Mouse (Mus musculus): ENCODE results near the gene Spink8. TPM values are rescaled to one million over a fixed set of nuclear protein-coding genes. Genes with fewer than 3 reads are reported as not detected.
A peak's percentile ranks its signal among the peaks of the same experiment; 100 is the strongest.

Gene Spink8
- polyA plus RNA-seq, 2 experiments = 0.09 to 1.3 TPM

DNA sequence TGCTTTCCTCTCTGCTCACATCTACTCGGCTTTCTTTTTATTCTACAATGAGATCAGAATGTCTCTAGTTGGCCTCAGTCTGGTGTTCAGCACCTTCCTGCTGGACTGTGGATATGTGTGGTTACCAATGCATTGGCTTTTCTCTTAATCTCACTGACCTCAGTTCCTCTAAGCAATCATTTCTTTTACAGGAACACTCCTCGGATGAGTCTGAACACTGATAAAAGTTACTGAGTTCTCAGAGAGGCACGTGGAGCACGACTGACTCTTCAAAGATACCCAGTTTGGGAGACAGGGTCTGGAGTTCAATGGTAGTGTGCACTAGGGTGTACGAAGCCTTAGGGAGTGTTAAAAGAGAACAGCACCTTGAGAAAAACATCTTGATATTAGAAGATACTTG lies 14.1 kb downstream of the Spink8 start:
- no peak for DNase-seq (ENCODE audit: low spot score)
- Histone ChIP-seq H3K9ac (ENCODE audit: low read depth, low read length, severe bottlenecking) (no peak overlapping the region), H3K4me3 (replicated peaks; ENCODE audit: low read length) (no peak overlapping the region), H3K9me3 (ENCODE audit: control insufficient read depth, low read length) (no peaks in the 10 kb centered on the region), H3K36me3 (ENCODE audit: control insufficient read depth, insufficient read depth, low read length) (peaks cover 5% of the 10 kb centered on the region; the same call in 1 of the 2 replicates), H3K4me1 (ENCODE audit: control insufficient read depth, insufficient read depth, low read length) (no peaks in the 10 kb centered on the region), H3K4me2 (replicated peaks; ENCODE audit: low read depth, low read length, severe bottlenecking) (no peak overlapping the region), H3K27me3 (ENCODE audit: control insufficient read depth, insufficient read depth, low read length) (no peaks in the 10 kb centered on the region), H3K27ac (replicated peaks; ENCODE audit: low read depth, low read length) (no peak overlapping the region)
- ATAC-seq (ENCODE audit: low FRiP score, low read depth) = no peak
- WGBS = 73% methylated on average over 5 of the region's 5 CpGs
- TF ChIP-seq POLR2A (IDR thresholded peaks at IDR 0.05; ENCODE audit: borderline replicate concordance, extremely low read depth, insufficient read depth, insufficient read length) = no peak

- Histone ChIP-seq H3K4me3 (replicated peaks; ENCODE audit: low read length) (peak within 1 kb of the TSS; percentile 64), H3K27me3 (ENCODE audit: control insufficient read depth, insufficient read depth, low read length) (no peaks in the 10 kb centered on the region), H3K27ac (replicated peaks; ENCODE audit: low read depth, low read length) (peak within 1 kb of the TSS; percentile 68), H3K9me3 (ENCODE audit: control insufficient read depth, low read length) (no peaks in the 10 kb centered on the region), H3K36me3 (ENCODE audit: control insufficient read depth, insufficient read depth, low read length) (peaks cover 9% of the 10 kb centered on the region; the same call in 1 of the 2 replicates), H3K4me2 (replicated peaks; ENCODE audit: low read depth, low read length, severe bottlenecking) (peak within 1 kb of the TSS; percentile 90), H3K4me1 (ENCODE audit: control insufficient read depth, insufficient read depth, low read length) (0 out of 2 replicates have a peak, but pooled peaks cover 2% of the 10 kb centered on the region), H3K9ac (ENCODE audit: low read depth, low read length, severe bottlenecking) (peak within 1 kb of the TSS; percentile 70)
- DNase-seq (ENCODE audit: low spot score) = peak; percentile 90
- WGBS = under 1% methylated on average over 32 of the region's 32 CpGs
- peak; percentile 53; the same call in 1 of the 2 replicates for TF ChIP-seq POLR2A (IDR thresholded peaks at IDR 0.05; ENCODE audit: borderline replicate concordance, extremely low read depth, insufficient read depth, insufficient read length)
- ATAC-seq (ENCODE audit: low FRiP score, low read depth) = peak; percentile 96
These were observed 20.5 kb downstream of the Spink8 start, which contains the start of gene Nme6 for GRCm38 (mm10) chr9:109832391-109833087. TSS of gene Nme6 (plus strand) at chr9:109832749.

DNA sequence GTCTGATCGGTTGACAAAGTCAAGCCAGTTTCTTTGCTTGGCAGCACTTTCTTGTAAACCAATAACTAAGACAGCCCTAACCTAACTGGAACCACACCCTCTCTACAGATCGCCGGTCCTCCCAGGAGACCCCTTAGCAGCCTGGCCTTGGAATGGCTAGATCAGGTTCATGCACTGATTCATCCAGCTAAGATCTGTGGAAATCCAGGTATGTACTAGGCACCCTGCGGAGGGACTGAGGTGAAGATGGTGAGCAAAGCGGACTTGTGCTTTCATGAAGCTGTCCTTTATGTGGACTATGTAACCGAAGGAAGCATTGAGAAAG lies 21.0 kb downstream of the Spink8 start:
- H3K27ac ChIP-seq (replicated peaks; ENCODE audit: low read depth, low read length) = peak overlapping the region; percentile 68
- H3K36me3 ChIP-seq (ENCODE audit: control insufficient read depth, insufficient read depth, low read length) = peaks cover 13% of the 10 kb centered on the region; the same call in 1 of the 2 replicates
- ATAC-seq (ENCODE audit: low FRiP score, low read depth) = no peak; the same call in 1 of the 2 replicates

GRCm38 (mm10) chr9:109849312-109849758 lies 37.3 kb downstream of the Spink8 start, which contains the start of gene Camp:
TSS of gene Camp (minus strand) at chr9:109849617.
- no peak within 1 kb of the TSS for H3K9ac ChIP-seq (ENCODE audit: low read depth, low read length, severe bottlenecking)
- 72% methylated on average over 6 of the region's 6 CpGs for WGBS
- H3K36me3 ChIP-seq (ENCODE audit: control insufficient read depth, insufficient read depth, low read length) = peaks cover 6% of the 10 kb centered on the region
- H3K9me3 ChIP-seq (ENCODE audit: control insufficient read depth, low read length) = no peaks in the 10 kb centered on the region
- DNase-seq (ENCODE audit: low spot score) = peak; percentile 48
- H3K4me3 ChIP-seq (replicated peaks; ENCODE audit: low read length) = no peak within 1 kb of the TSS
- no peak within 1 kb of the TSS for H3K4me2 ChIP-seq (replicated peaks; ENCODE audit: low read depth, low read length, severe bottlenecking)
- no peak within 1 kb of the TSS for H3K27ac ChIP-seq (replicated peaks; ENCODE audit: low read depth, low read length)
- H3K27me3 ChIP-seq (ENCODE audit: control insufficient read depth, insufficient read depth, low read length) = no peaks in the 10 kb centered on the region
- H3K4me1 ChIP-seq (ENCODE audit: control insufficient read depth, insufficient read depth, low read length) = peaks cover 7% of the 10 kb centered on the region; the same call in 1 of the 2 replicates
- TF ChIP-seq POLR2A (IDR thresholded peaks at IDR 0.05; ENCODE audit: borderline replicate concordance, extremely low read depth, insufficient read depth, insufficient read length) = no peak
- 0 out of 2 replicates have a peak, but pooled peaks have one; percentile 38 for ATAC-seq (ENCODE audit: low FRiP score, low read depth)

More for the DNA sequence above, 21.0 kb downstream of the Spink8 start:
- H3K4me2 ChIP-seq (replicated peaks; ENCODE audit: low read depth, low read length, severe bottlenecking) = peak overlapping the region; percentile 90
- 0 out of 2 replicates have a peak, but pooled peaks cover 2% of the 10 kb centered on the region for H3K4me1 ChIP-seq (ENCODE audit: control insufficient read depth, insufficient read depth, low read length)
- H3K27me3 ChIP-seq (ENCODE audit: control insufficient read depth, insufficient read depth, low read length) = no peaks in the 10 kb centered on the region
- TF ChIP-seq POLR2A (IDR thresholded peaks at IDR 0.05; ENCODE audit: borderline replicate concordance, extremely low read depth, insufficient read depth, insufficient read length) = no peak
- no peak for DNase-seq (ENCODE audit: low spot score)
- H3K4me3 ChIP-seq (replicated peaks; ENCODE audit: low read length) = peak overlapping the region; percentile 64
- H3K9ac ChIP-seq (ENCODE audit: low read depth, low read length, severe bottlenecking) = peak overlapping the region; percentile 70
- no peaks in the 10 kb centered on the region for H3K9me3 ChIP-seq (ENCODE audit: control insufficient read depth, low read length)
- WGBS = 8% methylated on average over 6 of the region's 6 CpGs

- Histone ChIP-seq H3K4me1 (ENCODE audit: control insufficient read depth, insufficient read depth, low read length) (peaks cover 7% of the 10 kb centered on the region; the same call in 1 of the 2 replicates), H3K36me3 (ENCODE audit: control insufficient read depth, insufficient read depth, low read length) (peaks cover 6% of the 10 kb centered on the region; the same call in 1 of the 2 replicates), H3K4me2 (replicated peaks; ENCODE audit: low read depth, low read length, severe bottlenecking) (no peak overlapping the region), H3K27ac (replicated peaks; ENCODE audit: low read depth, low read length) (no peak overlapping the region), H3K9ac (ENCODE audit: low read depth, low read length, severe bottlenecking) (no peak overlapping the region), H3K9me3 (ENCODE audit: control insufficient read depth, low read length) (no peaks in the 10 kb centered on the region), H3K4me3 (replicated peaks; ENCODE audit: low read length) (no peak overlapping the region), H3K27me3 (ENCODE audit: control insufficient read depth, insufficient read depth, low read length) (no peaks in the 10 kb centered on the region)
- ATAC-seq (ENCODE audit: low FRiP score, low read depth) = no peak
- 90% methylated on average over 5 of the region's 5 CpGs for WGBS
- no peak for TF ChIP-seq POLR2A (IDR thresholded peaks at IDR 0.05; ENCODE audit: borderline replicate concordance, extremely low read depth, insufficient read depth, insufficient read length)
- DNase-seq (ENCODE audit: low spot score) = no peak
These were observed 38.0 kb downstream of the Spink8 start for GRCm38 (mm10) chr9:109850099-109850498.
